Mouse (Mus musculus): ENCODE data around the gene Cspg4. TPM values are rescaled to one million over a fixed set of nuclear protein-coding genes. Genes with fewer than 3 reads are reported as not detected.
"Not testable (repeated sequence)": the region's sequence is repeated elsewhere in the genome, so short reads cannot be mapped to it uniquely, and the experiment has no call there.

The Cspg4 gene
- polyA plus RNA-seq, 1 experiment from 2014 or later, result 9.1 TPM

DNA sequence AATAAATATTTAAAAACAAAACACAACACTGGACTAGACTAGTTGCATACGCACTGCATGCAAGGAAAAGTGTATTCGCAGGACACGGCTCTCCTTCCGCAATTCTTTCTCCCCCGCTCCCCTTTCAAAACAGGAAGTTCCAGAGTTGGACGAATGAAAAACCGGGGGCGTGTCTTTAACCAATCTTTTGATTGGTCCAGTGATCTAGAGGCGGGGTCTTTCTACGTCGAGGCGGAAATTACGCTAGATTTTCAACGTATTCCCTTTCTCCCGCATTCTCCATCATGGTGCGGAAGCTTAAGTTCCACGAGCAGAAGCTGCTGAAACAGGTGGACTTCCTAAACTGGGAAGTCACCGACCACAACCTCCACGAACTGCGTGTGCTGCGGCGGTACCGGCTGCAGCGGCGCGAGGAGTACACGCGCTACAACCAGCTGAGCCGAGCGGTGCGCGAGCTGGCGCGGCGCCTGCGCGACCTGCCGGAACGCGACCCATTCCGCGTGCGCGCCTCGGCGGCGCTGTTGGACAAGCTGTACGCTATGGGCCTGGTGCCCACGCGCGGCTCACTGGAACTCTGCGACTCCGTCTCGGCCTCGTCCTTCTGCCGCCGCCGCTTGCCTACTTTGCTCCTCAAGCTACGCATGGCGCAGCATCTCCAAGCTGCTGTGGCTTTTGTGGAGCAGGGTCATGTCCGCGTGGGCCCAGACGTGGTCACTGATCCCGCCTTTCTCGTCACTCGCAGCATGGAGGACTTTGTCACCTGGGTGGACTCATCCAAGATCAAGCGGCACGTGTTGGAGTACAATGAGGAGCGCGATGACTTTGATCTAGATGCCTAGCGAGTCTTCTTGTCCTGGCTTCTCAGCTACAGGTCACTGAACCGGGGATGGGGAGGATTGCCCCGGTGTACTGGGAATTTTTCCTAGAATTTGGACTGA is 72.7 kb downstream of the Cspg4 start, which contains the start of gene Imp3:
Gene Imp3, plus strand, starts transcription at position 253 of the 938 bp plus-strand sequence.
- TF ChIP-seq EP300 (IDR thresholded peaks at IDR 0.05) (peak; percentile 61), CTCF (IDR thresholded peaks at IDR 0.05) (peak; percentile 61)
- peak within 1 kb of the TSS; percentile 86 for H3K4me2 ChIP-seq (replicated peaks; ENCODE audit: low read depth, low read length)
- H3K4me3 ChIP-seq (ENCODE audit: low read depth, low read length), result peak within 1 kb of the TSS; percentile 66
- under 1% methylated on average over 73 of the region's 73 CpGs for WGBS
- ATAC-seq (peak; percentile 96), DNase-seq (ENCODE audit: low spot score) (peak; percentile 100)
- H3K27ac ChIP-seq (ENCODE audit: low read length), result peak within 1 kb of the TSS; percentile 90
- 0 out of 2 replicates have a peak, but pooled peaks cover 4% of the 10 kb centered on the region for H3K4me1 ChIP-seq (ENCODE audit: insufficient read depth, low read depth, low read length)
- peak within 1 kb of the TSS; percentile 24 for H3K9ac ChIP-seq (replicated peaks; ENCODE audit: low read depth)
- no peaks in the 10 kb centered on the region for H3K36me3 ChIP-seq (ENCODE audit: insufficient read depth, low read length)
- H3K27me3 ChIP-seq (replicated peaks; ENCODE audit: insufficient read depth, low read length), result no peaks in the 10 kb centered on the region
- H3K9me3 ChIP-seq (ENCODE audit: low read length), result no peaks in the 10 kb centered on the region

GRCm38 (mm10) chr9:56938374-56938773 is 73.5 kb downstream of the Cspg4 start:
- peak; percentile 84 for DNase-seq (ENCODE audit: low spot score)
- peak overlapping the region; percentile 66 for H3K4me3 ChIP-seq (ENCODE audit: low read depth, low read length)
- WGBS, result 0% methylated on average over 7 of the region's 7 CpGs

DNA sequence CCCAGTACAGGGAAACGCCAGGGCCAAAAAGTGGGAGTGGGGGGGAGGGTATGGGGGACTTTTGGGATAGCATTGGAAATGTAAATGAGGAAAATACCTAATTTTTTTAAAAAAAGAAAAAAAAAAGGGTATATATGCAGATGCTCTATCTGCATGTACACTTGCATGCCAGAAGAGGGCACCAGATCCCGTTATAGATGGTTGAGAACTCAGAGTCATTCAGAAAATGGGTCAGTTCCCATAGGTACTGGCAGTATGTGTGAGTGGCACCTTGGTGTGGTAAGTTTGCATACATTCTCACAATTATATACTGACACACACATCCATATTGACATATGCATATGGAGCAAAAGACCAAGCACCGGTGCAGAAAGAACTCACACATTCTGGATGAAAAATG is 82.6 kb downstream of the Cspg4 start:
- DNase-seq (ENCODE audit: low spot score), result peak; percentile 86
- not testable (repeated sequence) for H3K4me3 ChIP-seq (ENCODE audit: low read depth, low read length); H3K9ac ChIP-seq (replicated peaks; ENCODE audit: low read depth); H3K4me1 ChIP-seq (ENCODE audit: insufficient read depth, low read depth, low read length); H3K27me3 ChIP-seq (replicated peaks; ENCODE audit: insufficient read depth, low read length); H3K9me3 ChIP-seq (ENCODE audit: low read length); H3K4me2 ChIP-seq (replicated peaks; ENCODE audit: low read depth, low read length); H3K27ac ChIP-seq (ENCODE audit: low read length); ATAC-seq; H3K36me3 ChIP-seq (ENCODE audit: insufficient read depth, low read length)
- 19% methylated on average over 3 of the region's 3 CpGs for WGBS
- peak; percentile 81 for TF ChIP-seq CTCF (IDR thresholded peaks at IDR 0.05)

More at GRCm38 (mm10) chr9:56938374-56938773, 73.5 kb downstream of the Cspg4 start:
- peak overlapping the region; percentile 24 for H3K9ac ChIP-seq (replicated peaks; ENCODE audit: low read depth)
- TF ChIP-seq EP300 (IDR thresholded peaks at IDR 0.05) (peak; percentile 77), CTCF (IDR thresholded peaks at IDR 0.05) (no peak)
- 0 out of 2 replicates have a peak, but pooled peaks cover 4% of the 10 kb centered on the region for H3K4me1 ChIP-seq (ENCODE audit: insufficient read depth, low read depth, low read length)
- no peaks in the 10 kb centered on the region for H3K36me3 ChIP-seq (ENCODE audit: insufficient read depth, low read length)
- peak overlapping the region; percentile 90 for H3K27ac ChIP-seq (ENCODE audit: low read length)
- no peaks in the 10 kb centered on the region for H3K9me3 ChIP-seq (ENCODE audit: low read length)
- peak; percentile 30 for ATAC-seq
- no peaks in the 10 kb centered on the region for H3K27me3 ChIP-seq (replicated peaks; ENCODE audit: insufficient read depth, low read length)
- H3K4me2 ChIP-seq (replicated peaks; ENCODE audit: low read depth, low read length), result peak overlapping the region; percentile 86

DNA sequence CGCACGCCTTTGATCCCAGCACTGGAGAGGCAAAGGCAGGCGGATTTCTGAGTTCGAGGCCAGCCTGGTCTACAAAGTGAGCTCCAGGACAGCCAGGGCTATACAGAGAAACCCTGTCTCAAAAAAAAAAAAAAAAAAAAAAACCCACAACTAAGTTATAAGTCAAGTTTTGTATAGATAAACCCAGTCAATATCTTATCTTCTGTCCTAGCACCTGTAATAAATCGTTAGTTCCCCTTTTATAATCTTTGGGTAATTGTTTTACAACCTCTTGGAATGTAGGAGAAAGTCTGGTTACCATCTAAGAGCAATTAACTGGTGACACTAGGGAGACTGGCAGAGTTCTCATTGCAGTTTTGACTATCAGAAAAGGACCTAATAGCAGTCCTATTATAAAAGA is 83.9 kb downstream of the Cspg4 start:
- H3K27me3 ChIP-seq (replicated peaks; ENCODE audit: insufficient read depth, low read length); H3K4me1 ChIP-seq (ENCODE audit: insufficient read depth, low read depth, low read length); DNase-seq (ENCODE audit: low spot score); H3K36me3 ChIP-seq (ENCODE audit: insufficient read depth, low read length); H3K9me3 ChIP-seq (ENCODE audit: low read length); H3K4me2 ChIP-seq (replicated peaks; ENCODE audit: low read depth, low read length); ATAC-seq; H3K4me3 ChIP-seq (ENCODE audit: low read depth, low read length); H3K9ac ChIP-seq (replicated peaks; ENCODE audit: low read depth); H3K27ac ChIP-seq (ENCODE audit: low read length): not testable (repeated sequence)
- 70% methylated on average over 5 of the region's 5 CpGs for WGBS

Other genes starting within 250 kb of the Cspg4 start
- gene Lingo1, start 68.6 kb upstream of the Cspg4 start, polyA plus RNA-seq (2015; fragmentation: Nextera tagmentation; extraction: Ambion mirVana), result 1.3 TPM in 2 replicates
- 0.30 TPM in 1 of 2 replicates, not detected in the other for gene Odf3l1, start 354 bp upstream of the Cspg4 start, polyA plus RNA-seq (2015; fragmentation: Nextera tagmentation; extraction: Ambion mirVana)
- gene Snx33, start 63.3 kb downstream of the Cspg4 start, polyA plus RNA-seq (2015; fragmentation: Nextera tagmentation; extraction: Ambion mirVana), result 8.7 and 8.9 TPM in 2 replicates
- 84.7 and 87.7 TPM in 2 replicates for gene Imp3, start 72.4 kb downstream of the Cspg4 start, polyA plus RNA-seq (2015; fragmentation: Nextera tagmentation; extraction: Ambion mirVana)
- 12.2 and 12.7 TPM in 2 replicates for gene Snupn, start 85.8 kb downstream of the Cspg4 start, polyA plus RNA-seq (2015; fragmentation: Nextera tagmentation; extraction: Ambion mirVana)
- gene Ptpn9, start 129.9 kb downstream of the Cspg4 start, polyA plus RNA-seq (2015; fragmentation: Nextera tagmentation; extraction: Ambion mirVana), result 20.1 and 22.8 TPM in 2 replicates
- 14.3 and 17.5 TPM in 2 replicates for gene Sin3a, start 207.0 kb downstream of the Cspg4 start, polyA plus RNA-seq (2015; fragmentation: Nextera tagmentation; extraction: Ambion mirVana)

Measured in lung, postnatal 0 days (tissue).